Mouse (Mus musculus) kidney, adult 18-20 months (tissue): Measurements from ENCODE around the gene Serpina1e.

Experiments
- DNase-seq: peaks from one replicate; pipeline ENCODE4 v3.0.0; 2021

Serpina1e gene

GRCm38 (mm10) chr12:103958798-103959197 lies at the start of gene Serpina1e:
Gene Serpina1e, minus strand, starts transcription at chr12:103958975.
- no peak for DNase-seq

DNA sequence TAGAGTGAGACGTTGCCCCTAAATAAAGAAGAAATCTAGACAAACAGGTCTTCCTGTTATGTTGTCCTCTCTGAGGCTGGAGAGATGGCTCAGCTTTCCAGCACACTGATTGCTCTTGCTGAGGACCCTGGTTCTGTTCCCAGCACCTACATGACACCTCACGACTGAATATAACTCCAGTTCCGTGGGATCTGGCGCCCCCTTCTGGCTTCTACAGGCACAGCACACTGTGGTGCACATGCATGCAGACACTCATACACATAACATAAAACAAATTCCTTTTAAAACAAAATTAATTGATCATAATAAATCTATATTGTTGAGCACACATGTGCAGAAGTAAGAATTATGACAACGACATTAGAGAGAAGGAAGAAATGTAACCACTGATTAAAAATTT lies 45.9 kb upstream of the Serpina1e start:
- DNase-seq, result no peak

- no peak for DNase-seq
Measured at GRCm38 (mm10) chr12:104003238-104003612, 44.5 kb upstream of the Serpina1e start.

GRCm38 (mm10) chr12:104002569-104003237 lies 43.9 kb upstream of the Serpina1e start:
- DNase-seq, result peak; percentile 38

- DNase-seq, result no peak
Measured at GRCm38 (mm10) chr12:104000594-104000993, 41.8 kb upstream of the Serpina1e start.

DNA sequence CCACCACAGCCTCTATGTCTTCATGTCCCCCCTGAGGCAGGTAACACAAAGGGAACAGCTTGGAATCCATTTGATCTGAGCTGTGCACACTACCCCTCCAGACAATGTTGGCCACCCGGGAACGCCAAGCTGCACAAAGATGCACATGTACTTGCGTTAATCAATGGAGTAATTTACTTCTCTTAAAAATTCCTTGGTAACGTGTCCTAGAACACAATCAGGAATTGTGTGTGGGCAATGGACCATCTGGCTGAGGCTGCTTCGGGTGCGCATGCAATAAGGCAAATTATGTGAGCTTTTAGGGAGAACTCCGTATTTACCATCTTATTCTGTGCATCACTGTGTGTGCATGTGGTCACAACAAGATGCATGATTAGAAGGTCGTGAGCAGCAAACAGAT lies 40.8 kb upstream of the Serpina1e start:
- no peak for DNase-seq

DNA sequence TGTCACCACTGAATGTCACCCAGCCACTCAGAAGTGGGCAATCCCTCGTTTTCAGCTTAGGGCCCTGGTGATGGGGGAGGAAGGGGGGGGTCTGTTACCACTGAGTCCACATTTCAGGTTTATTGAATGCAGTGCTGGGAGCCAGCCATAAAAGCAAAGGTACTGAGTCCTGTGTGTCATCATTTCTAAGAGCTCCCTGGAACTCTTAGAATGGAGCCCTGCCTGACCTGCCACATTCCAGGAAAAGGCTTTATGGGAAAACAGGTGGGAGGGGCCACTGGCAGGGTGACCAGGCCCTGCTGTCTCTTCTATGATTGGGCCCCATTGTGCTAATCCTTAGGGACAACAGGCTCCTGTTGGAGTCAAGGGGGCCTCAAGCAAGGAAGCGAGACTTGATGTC lies 37.7 kb upstream of the Serpina1e start:
- DNase-seq, result no peak

- peak; percentile 74 for DNase-seq
Measured at GRCm38 (mm10) chr12:103995292-103996072, 36.7 kb upstream of the Serpina1e start.

- DNase-seq, result no peak
Measured at GRCm38 (mm10) chr12:103992945-103993344, 34.2 kb upstream of the Serpina1e start.

GRCm38 (mm10) chr12:103989857-103990256 lies 31.1 kb upstream of the Serpina1e start, which contains the start of gene Serpina11:
Gene Serpina11, minus strand, starts transcription at chr12:103989957.
- no peak for DNase-seq

GRCm38 (mm10) chr12:103989514-103989767 lies 30.7 kb upstream of the Serpina1e start:
- DNase-seq, result no peak

DNA sequence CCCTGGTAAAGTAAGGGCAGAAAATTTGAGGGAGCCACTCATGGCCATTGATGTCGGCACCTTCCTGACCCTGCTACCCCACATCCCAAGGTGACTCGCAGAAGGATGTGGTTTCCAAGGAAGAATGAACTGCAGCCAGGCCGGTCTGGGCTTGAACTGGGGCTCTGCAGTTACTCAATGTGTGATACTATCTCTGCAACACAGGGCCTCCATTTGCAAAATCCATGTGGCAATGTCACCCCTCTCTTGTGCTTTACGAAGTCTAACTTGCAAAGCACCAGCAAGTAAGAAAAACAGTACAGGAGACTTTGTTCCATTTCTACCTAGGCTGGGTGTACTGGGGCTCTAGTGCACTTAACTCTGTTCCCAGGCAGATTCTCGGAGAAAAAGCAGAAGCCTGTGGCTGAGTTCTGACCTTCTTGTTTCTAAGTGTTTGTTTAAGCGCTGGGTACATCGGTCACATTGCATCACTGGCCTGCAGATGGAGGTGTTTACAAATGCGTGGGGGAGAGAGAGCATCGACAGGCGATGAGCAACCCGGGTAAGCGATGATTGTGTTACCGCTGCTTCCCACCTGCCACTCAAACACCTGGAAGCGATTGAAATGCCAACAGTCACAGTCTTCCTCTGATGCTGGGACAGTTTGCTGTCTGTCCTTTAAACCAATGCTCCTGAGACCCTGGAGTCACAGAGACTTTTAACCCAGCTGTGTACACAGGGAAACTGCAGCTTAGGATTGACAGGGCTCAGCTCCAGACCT lies 30.2 kb upstream of the Serpina1e start:
- DNase-seq, result peak; percentile 8

DNA sequence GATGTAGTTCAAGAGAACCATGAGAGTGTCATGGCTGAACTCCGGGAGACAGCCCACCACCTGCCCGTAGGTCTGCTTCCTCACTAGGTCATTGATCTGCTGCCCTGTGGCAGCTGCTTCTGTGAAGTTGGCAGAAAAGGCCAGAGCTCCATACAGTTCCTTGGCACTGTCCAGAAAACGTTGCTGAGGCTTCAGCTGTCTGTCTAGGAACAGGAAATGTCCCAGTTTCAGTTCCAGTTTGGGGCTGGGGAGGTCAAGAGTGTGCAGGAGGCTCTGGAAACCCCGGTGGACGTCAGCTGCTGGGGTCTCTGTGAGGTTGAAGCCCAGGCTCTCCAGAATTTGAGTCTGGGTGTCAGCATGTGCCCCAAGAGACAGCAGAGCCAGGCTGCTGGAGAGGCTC lies 27.1 kb upstream of the Serpina1e start:
- no peak for DNase-seq

DNA sequence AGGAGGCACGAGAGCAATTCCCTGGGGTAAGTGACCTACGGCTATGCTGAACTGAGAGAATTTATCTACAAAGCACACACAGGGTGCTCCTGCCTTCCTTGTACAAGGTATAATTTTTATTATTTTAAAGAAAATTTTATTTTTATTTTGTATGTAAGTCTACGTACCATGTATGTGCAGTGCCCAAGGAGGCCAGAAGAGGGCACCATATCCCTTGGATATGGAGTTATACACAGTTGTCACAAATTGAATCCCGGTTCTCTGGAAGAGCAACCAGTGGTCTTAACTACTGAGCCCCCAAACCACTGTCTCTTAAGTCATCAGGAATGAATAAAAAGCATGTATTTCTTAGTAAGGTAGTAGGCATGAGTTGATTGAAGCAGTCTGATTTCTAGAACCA lies 26.2 kb upstream of the Serpina1e start:
- DNase-seq, result peak; percentile 48

GRCm38 (mm10) chr12:103981646-103982360 lies 23.0 kb upstream of the Serpina1e start:
- DNase-seq, result no peak

- DNase-seq, result no peak
Measured at GRCm38 (mm10) chr12:103978294-103978693, 19.5 kb upstream of the Serpina1e start.

DNA sequence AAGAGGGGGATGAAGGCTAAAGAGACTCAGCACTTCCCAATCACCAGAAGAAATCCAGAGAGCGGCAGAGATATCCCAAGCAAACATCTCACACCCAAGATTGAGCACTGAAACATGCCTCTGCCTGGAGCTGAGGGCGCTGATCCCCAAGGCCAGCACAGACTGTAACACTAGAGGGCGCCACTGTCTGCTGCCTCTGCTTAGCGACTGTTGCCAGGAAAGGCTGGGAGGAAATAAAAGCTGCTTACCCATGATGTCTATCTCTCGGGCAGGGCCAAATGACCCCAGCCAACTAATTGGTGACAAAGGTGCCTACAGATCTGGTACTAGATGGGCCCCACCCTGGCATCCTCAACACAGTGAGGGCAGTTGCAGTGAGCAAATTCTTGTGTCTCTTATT lies 19.1 kb upstream of the Serpina1e start:
- DNase-seq, result no peak

- no peak for DNase-seq
Measured at GRCm38 (mm10) chr12:103977060-103977459, 18.3 kb upstream of the Serpina1e start.

- DNase-seq, result no peak
Measured at GRCm38 (mm10) chr12:103971080-103971479, 12.3 kb upstream of the Serpina1e start.

GRCm38 (mm10) chr12:103969577-103970116 lies 10.9 kb upstream of the Serpina1e start:
- no peak for DNase-seq

- DNase-seq, result no peak
Measured at GRCm38 (mm10) chr12:103966761-103967160, 8.0 kb upstream of the Serpina1e start.

DNA sequence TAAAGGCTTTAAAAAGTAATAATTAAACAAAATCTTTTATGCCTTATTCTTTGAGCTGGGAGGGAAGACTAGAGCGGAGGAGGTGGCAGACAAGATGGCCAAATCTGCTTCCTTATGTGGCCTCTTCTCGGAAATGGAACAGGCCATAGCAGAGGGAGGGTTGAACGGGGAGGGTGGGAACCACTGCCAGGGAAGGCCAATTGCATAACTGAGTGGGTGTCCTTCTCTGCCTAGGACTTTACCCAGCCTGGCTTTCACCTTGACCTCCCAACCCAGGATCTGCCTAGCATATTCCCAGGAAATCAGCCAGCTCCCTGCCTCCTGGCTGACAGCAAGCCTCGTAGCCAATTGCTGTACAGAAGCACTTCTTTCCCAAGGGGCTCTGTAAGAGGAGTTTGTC lies 4.5 kb upstream of the Serpina1e start:
- DNase-seq, result no peak

- no peak for DNase-seq
Measured at GRCm38 (mm10) chr12:103962860-103963259, 4.1 kb upstream of the Serpina1e start.
